Mouse (Mus musculus) bone marrow, adult 2 months (tissue): ENCODE measurements around the gene Sec14l4.

Source experiments
- CTCF ChIP-seq: fragments of 200-500 bp; IDR thresholded peaks from 2 replicates; pipeline ENCODE4 v1.5.1; 2011; ENCODE audit warnings: low read length, control low read depth; ENCODE audit not compliant: control insufficient read depth, insufficient read depth
- POLR2A ChIP-seq: fragments of 200-500 bp; IDR thresholded peaks from 2 replicates; pipeline ENCODE4 v1.6.1; 2011; ENCODE audit warnings: low read depth, mild to moderate bottlenecking, control low read depth, low read length, borderline replicate concordance; ENCODE audit not compliant: control insufficient read depth

GRCm38 (mm10) chr11:4031961-4032360 lies 699 bp downstream of the Sec14l4 start:
- no peak for TF ChIP-seq CTCF
- TF ChIP-seq POLR2A, result no peak
